Mouse (Mus musculus) bone marrow, adult 2 months (tissue): Measurements from ENCODE around the gene Hdac10.

Experiments used
- CTCF ChIP-seq: fragments of 200-500 bp; IDR thresholded peaks from 2 replicates; pipeline ENCODE4 v1.5.1; 2011; ENCODE audit warnings: low read length, control low read depth; ENCODE audit not compliant: control insufficient read depth, insufficient read depth
- POLR2A ChIP-seq: fragments of 200-500 bp; IDR thresholded peaks from 2 replicates; pipeline ENCODE4 v1.6.1; 2011; ENCODE audit warnings: low read depth, mild to moderate bottlenecking, control low read depth, low read length, borderline replicate concordance; ENCODE audit not compliant: control insufficient read depth

DNA sequence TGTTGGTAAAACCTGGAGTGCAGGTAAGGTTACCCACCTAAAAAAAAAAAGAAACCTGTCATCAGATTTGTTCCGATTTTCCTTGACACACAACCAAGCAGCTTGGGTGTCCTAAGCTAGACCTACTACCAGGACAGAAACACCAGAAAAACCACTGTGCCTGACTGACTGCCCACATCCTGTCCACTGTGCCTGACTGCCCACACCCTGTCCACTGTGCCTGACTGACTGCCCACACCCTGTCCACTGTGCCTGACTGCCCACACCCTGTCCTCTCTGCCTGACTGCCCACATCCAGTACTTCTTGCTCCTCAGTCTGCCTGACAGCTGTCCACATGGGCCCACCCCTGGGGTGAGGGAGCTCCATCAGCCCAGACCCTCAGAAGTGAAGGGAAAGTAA is 21.5 kb downstream of the Hdac10 start:
- TF ChIP-seq CTCF, result no peak
- TF ChIP-seq POLR2A, result no peak
